Mouse (Mus musculus): ENCODE measurements around the gene Olfr869.

Gene Olfr869

DNA sequence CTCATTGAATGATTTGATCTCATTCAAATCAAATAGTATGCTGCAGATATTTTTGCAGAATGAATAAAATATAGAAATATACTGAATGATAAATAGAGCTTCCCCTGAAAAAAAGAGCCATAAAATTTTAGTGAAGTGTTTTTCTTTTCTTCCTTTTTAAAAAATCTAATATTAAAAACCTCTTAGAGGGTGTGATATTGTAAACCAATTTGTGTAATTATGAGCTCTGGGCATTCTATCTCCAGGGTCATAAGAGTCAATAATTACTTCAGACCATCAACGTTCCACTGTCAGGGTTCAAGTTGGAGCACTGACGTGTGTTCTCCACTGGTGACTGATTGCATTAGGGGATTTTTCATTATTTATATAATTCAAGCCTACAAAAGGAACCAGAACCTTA is at the start of gene Olfr869:
Olfr869 (plus strand) TSS at position 301 of the 400 bp plus-strand sequence.
- no peak for DNase-seq (ENCODE audit: low spot score)

GRCm38 (mm10) chr9:20098326-20098725 is 30.5 kb upstream of the Olfr869 start, which contains the start of gene Olfr868:
Olfr868 (plus strand) TSS chr9:20098626.
- no peak for DNase-seq (ENCODE audit: low spot score)

DNA sequence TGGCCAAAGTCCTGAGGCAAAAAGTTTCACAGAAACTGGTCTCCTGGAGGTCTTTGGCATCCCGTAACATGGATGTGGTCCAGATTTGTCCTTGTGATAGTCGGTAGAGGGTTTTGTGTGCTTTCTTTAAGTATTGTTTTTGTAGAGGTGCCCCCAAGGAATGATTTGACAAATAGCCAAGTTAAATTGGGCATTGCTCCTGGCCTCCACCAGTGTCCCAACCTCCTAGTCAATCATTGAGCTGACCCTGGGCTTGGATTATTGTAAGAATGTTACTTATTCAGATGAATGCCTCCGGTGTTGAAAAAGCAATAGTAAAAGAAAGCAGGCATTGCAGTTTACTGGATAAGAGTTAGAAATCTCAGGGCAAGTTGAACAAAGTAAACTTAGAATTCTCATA is 20.9 kb downstream of the Olfr869 start:
- no peak for DNase-seq (ENCODE audit: low spot score)

- DNase-seq (ENCODE audit: low spot score) = no peak
Observed at GRCm38 (mm10) chr9:20173957-20174356, 45.1 kb downstream of the Olfr869 start, which contains the start of gene Olfr870. Olfr870 (minus strand) TSS chr9:20174057.

GRCm38 (mm10) chr9:20179463-20179862 is 50.7 kb downstream of the Olfr869 start:
- DNase-seq (ENCODE audit: low spot score) = no peak
